Mouse (Mus musculus) kidney, embryonic 15.5 days (tissue): ENCODE data around the gene Tet2. TPM values are rescaled to one million over a fixed set of nuclear protein-coding genes. Genes with fewer than 3 reads are reported as not detected.
"Not testable (repeated sequence)": the region's sequence is repeated elsewhere in the genome, so short reads cannot be mapped to it uniquely, and the experiment has no call there.

ENCODE experiments used
- ATAC-seq: fragments of 200-750 bp; cut with Nextera tagmentation; replicated peaks from 2 replicates; pipeline ENCODE4 v1.8.0; 2017; ENCODE audit warnings: moderate TSS enrichment; ENCODE audit not compliant: low FRiP score
- H3K27ac ChIP-seq: fragments of 300-500 bp; sonication (generic); 2 replicates; pipeline ENCODE4 v1.5.1; 2015; ENCODE audit warnings: mild to moderate bottlenecking, inconsistent platforms
- H3K27me3 ChIP-seq: fragments of 300-500 bp; sonication (generic); 2 replicates; pipeline ENCODE4 v1.6.1; 2015; ENCODE audit warnings: inconsistent platforms
- H3K36me3 ChIP-seq: fragments of 300-500 bp; sonication (generic); 2 replicates; pipeline ENCODE4 v1.6.1; 2015; ENCODE audit warnings: inconsistent platforms
- H3K4me1 ChIP-seq: fragments of 300-500 bp; sonication (generic); 2 replicates; pipeline ENCODE4 v1.6.1; 2015; ENCODE audit warnings: inconsistent platforms
- H3K4me2 ChIP-seq: fragments of 300-500 bp; sonication (generic); 2 replicates; pipeline ENCODE4 v1.6.1; 2015; ENCODE audit warnings: moderate library complexity, mild to moderate bottlenecking, inconsistent platforms
- H3K4me3 ChIP-seq: fragments of 300-500 bp; sonication (generic); replicated peaks from 2 replicates; pipeline ENCODE4 v1.5.1; 2015; ENCODE audit warnings: mild to moderate bottlenecking, inconsistent platforms
- H3K9ac ChIP-seq: fragments of 300-500 bp; sonication (generic); 2 replicates; pipeline ENCODE4 v1.6.1; 2015; ENCODE audit warnings: mild to moderate bottlenecking, inconsistent platforms
- H3K9me3 ChIP-seq: fragments of 300-500 bp; sonication (generic); replicated peaks from 2 replicates; pipeline ENCODE4 v1.6.1; 2016; ENCODE audit warnings: inconsistent platforms
- WGBS: fragments of 180-500 bp; shearing (Covaris S2); methylation state at CpG from one replicate; pipeline ENCODE4 v1.1.7; 2015; ENCODE audit warnings: mixed read lengths; 5-methylcytosine and 5-hydroxymethylcytosine counted together
- polyA plus RNA-seq: library from polyadenylated mRNA; unstranded; fragments of >200 nt; fragmentation: Nextera tagmentation; extraction: Ambion mirVana; gene quantifications from 2 replicates; pipeline ENCODE4 v1.2.1, GENCODE M21; 2015

Tet2 gene
- 20.0 and 23.3 TPM in 2 replicates for polyA plus RNA-seq

DNA sequence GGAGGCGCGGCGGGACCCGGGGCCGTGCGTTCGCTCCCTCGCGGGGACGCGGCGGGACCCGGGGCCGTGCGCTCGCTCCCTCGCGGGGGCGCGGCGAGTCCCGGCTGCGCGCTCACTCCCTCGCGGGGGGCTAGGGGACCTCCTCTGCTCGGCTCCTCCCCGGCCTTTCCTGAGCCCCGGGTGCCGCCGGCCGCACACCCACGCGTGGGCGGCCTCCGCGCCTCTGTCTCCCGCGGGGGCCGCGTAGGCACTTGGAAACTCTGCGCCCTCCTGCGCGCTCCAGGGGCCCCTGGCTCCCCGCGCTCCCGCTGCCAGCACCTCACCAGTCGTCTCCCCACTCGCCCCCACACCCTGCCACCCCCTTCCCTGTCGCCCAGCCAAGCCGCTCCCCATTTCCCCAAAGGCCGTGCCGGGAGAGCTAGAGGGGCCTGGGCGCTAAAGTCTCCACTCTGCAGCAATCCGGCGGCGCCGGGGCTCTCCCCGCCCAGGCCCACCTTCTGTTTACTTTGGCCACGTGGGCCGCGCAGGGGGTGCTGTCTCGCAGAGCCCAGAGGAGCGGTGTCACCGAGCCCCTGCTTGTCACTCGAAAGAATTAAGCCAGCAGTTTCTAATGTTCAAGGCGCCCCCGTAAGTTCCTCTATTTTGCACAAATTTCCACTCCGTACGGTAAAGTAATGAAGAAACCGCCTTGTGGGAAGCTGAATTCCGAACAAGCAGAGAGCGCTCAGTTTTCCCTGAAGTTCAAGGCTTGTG lies at the start of gene Tet2:
Gene Tet2, minus strand, starts transcription at position 589 of the 753 bp plus-strand sequence.
- peak within 1 kb of the TSS; percentile 86 for H3K4me3 ChIP-seq
- H3K4me2 ChIP-seq: peak within 1 kb of the TSS; percentile 88
- under 1% methylated on average over 69 of the region's 73 CpGs for WGBS
- no peaks in the 10 kb centered on the region for H3K27me3 ChIP-seq
- ATAC-seq: peak; percentile 70
- H3K9me3 ChIP-seq: no peaks in the 10 kb centered on the region
- peaks cover 15% of the 10 kb centered on the region for H3K4me1 ChIP-seq
- no peaks in the 10 kb centered on the region for H3K36me3 ChIP-seq
- peak within 1 kb of the TSS; percentile 97 for H3K27ac ChIP-seq
- peak within 1 kb of the TSS; percentile 83 for H3K9ac ChIP-seq

DNA sequence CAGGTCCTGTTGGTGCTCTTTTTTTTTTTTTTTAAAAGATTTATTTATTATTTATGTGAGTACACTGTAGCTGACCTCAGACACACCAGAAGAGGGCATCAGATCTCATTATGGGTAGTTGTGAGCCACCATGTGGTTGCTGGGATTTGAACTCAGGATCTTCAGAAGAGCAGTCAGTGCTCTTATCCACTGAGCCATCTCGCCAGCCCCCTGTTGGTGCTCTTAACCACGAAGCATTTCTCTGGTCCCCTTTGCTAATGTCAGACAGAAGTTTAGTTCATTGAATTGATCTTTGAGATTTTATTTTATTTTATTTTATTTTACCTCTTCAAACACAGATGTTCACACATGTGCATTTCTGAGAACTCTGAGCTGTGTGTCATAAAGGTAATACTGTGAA lies 48.1 kb upstream of the Tet2 start:
- not testable (repeated sequence) for H3K4me3 ChIP-seq, H3K4me1 ChIP-seq, H3K4me2 ChIP-seq, ATAC-seq, H3K9me3 ChIP-seq, H3K27me3 ChIP-seq, H3K9ac ChIP-seq, H3K27ac ChIP-seq, H3K36me3 ChIP-seq
- 87% methylated on average over 2 of the region's 2 CpGs for WGBS

DNA sequence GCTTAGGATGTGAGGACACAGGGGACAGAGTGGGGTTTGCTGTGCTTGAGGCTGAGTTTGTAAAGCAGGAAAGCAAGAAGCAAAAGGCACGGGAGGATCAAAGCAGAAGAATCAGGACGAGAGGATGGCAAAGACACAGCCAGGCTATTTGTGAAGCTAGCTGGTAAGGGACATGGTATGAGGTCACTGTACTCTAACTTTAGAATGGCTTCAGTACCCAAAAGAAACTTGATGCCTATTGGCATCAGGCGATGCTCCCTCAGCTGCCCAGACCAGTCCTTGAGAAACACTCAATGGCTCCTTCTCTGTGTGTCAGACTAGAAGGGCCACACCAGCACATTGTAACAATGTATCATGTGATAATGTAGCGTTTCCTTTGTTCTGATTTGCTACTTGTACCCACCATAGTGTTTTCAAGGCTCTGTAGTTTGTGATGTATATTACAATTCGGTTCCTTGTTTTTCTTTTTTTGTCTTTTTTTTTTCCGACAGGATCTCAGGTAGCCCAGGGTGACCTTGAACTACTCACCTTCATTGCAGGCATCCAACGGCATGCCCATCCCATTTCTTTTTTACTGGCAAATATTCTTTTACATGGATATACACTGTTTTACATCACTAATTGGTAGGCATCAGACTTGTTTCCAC lies 45.7 kb upstream of the Tet2 start:
- ATAC-seq: no peak
- H3K9ac ChIP-seq: no peak overlapping the region
- no peaks in the 10 kb centered on the region for H3K36me3 ChIP-seq
- H3K27me3 ChIP-seq: no peaks in the 10 kb centered on the region
- no peaks in the 10 kb centered on the region for H3K4me1 ChIP-seq
- 85% methylated on average over 7 of the region's 7 CpGs for WGBS
- no peak overlapping the region for H3K27ac ChIP-seq
- H3K4me2 ChIP-seq: no peak overlapping the region
- H3K9me3 ChIP-seq: no peaks in the 10 kb centered on the region
- no peak overlapping the region for H3K4me3 ChIP-seq

DNA sequence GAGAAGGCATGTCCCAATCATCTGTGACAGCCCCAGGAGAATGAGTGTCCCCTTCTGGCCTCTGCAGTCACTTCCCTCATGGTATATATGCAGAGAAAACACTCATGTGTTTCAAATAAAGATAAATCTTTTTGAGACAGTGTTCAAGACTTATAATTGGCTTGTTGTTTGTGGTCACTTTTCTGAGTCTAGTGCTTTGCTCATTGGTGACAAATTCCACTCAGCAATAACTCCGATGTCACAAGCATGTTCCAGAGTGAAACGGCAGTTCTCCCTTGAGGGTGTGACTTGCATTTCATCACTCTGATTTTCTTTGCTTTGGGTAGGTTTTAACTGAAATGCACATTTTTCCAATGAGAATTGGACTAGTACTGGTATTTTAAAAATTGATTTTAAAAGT lies 40.1 kb upstream of the Tet2 start:
- no peaks in the 10 kb centered on the region for H3K36me3 ChIP-seq
- no peaks in the 10 kb centered on the region for H3K4me1 ChIP-seq
- no peak overlapping the region for H3K27ac ChIP-seq
- no peak overlapping the region for H3K9ac ChIP-seq
- H3K4me3 ChIP-seq: no peak overlapping the region
- WGBS: 81% methylated on average over 2 of the region's 2 CpGs
- H3K27me3 ChIP-seq: no peaks in the 10 kb centered on the region
- H3K9me3 ChIP-seq: no peaks in the 10 kb centered on the region
- no peak overlapping the region for H3K4me2 ChIP-seq
- no peak for ATAC-seq

DNA sequence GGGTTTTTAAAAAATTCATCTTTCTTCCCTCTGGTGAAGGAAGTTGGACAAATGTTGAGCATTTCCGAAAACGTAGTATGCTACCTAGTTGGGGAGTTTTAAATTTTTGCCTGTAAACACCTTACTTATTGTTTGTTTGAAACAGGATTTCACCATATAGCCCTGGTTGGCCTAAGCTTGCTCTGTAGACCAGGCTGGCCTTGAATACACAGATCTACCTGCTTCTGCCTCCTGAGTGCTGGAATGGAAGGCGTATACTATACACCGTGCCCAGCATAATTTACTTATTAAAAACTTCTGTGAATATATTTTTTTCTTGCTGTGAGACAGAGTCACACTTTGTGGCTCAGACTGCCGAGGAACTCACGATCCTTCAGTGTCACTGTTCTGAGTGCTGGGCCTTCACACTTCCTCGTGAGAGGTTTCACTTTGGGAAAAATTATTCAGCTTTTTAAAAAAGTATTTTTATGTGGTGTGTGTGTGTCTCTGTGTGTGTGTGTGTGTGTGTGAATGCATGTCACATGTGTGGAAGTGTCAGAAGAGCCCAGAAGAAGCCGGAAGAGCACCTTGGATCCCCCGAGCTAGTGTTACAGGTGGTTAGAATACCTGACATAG lies 38.6 kb upstream of the Tet2 start:
- H3K4me2 ChIP-seq: no peak overlapping the region
- H3K9me3 ChIP-seq: no peaks in the 10 kb centered on the region
- H3K9ac ChIP-seq: no peak overlapping the region
- ATAC-seq: no peak
- no peak overlapping the region for H3K4me3 ChIP-seq
- no peaks in the 10 kb centered on the region for H3K27me3 ChIP-seq
- no peaks in the 10 kb centered on the region for H3K36me3 ChIP-seq
- peaks cover 4% of the 10 kb centered on the region; the same call in 1 of the 2 replicates for H3K4me1 ChIP-seq
- no peak overlapping the region for H3K27ac ChIP-seq
- 90% methylated on average over 9 of the region's 9 CpGs for WGBS

DNA sequence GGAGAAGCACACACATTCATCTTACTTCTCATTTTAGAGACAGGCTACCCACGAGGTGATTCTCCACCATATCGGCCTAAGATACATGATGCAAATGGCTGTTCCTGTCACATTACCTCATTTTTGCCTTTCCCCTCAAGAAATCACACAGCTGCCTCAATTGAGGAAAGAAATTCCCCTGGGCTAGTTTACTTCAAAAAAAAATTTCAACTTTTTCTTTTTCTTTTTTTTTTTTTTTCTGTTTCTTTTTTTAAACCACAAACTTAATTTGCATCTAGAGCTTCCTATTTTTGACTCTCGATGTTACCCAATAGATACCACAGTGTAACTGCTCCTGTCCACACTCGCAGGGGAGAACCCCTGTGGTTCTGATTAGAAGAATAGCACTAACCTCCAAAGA lies 38.0 kb upstream of the Tet2 start:
- no peaks in the 10 kb centered on the region for H3K36me3 ChIP-seq
- H3K9me3 ChIP-seq: no peaks in the 10 kb centered on the region
- H3K27ac ChIP-seq: no peak overlapping the region
- peaks cover 4% of the 10 kb centered on the region; the same call in 1 of the 2 replicates for H3K4me1 ChIP-seq
- no peak for ATAC-seq
- WGBS: 74% methylated on average over 4 of the region's 4 CpGs
- no peak overlapping the region for H3K9ac ChIP-seq
- H3K4me3 ChIP-seq: no peak overlapping the region
- no peak overlapping the region for H3K4me2 ChIP-seq
- H3K27me3 ChIP-seq: no peaks in the 10 kb centered on the region

DNA sequence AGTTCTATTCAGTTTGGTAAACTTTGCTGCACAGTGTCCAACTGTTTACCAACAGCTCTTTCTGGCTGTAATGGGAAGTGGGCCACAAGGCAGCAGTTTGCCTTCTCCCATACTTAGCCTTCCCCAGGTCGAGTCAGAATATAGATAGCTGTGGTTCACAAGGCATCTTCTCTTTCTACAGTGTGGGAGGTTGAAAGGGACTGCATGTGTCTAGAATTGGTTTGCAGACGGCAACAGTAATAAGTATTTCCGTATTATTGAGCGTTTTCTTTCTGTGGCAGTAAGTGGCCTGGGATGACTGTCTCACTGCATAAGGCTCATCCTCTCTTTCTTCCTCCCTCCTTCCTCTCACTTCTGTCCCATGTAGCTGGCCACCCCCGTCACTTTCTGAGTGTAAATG lies 37.2 kb upstream of the Tet2 start:
- Histone ChIP-seq H3K9me3 (no peaks in the 10 kb centered on the region), H3K9ac (no peak overlapping the region), H3K4me1 (peaks cover 4% of the 10 kb centered on the region; the same call in 1 of the 2 replicates), H3K4me3 (no peak overlapping the region), H3K4me2 (no peak overlapping the region), H3K27me3 (no peaks in the 10 kb centered on the region), H3K27ac (no peak overlapping the region), H3K36me3 (no peaks in the 10 kb centered on the region)
- 85% methylated on average over 5 of the region's 5 CpGs for WGBS
- no peak for ATAC-seq

DNA sequence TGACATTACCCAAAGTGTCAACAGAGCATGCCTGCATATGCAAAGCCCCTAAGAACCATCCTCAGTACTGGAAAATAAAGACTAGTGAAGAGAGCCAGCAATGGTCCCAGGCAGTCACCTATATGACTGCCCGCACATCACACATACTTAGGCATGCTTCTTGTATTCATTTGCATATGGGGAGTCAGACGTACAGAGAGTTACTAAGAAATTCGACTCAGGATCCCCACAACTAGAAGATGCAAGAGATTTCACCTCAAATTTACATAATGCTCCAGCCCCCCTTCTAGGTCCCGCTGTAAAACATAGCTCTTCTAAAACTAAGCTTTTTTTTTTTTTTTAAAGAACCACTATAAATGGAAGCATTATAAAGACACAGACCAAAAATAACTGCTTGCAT lies 36.6 kb upstream of the Tet2 start:
- Histone ChIP-seq H3K4me2 (no peak overlapping the region), H3K27ac (no peak overlapping the region), H3K36me3 (no peaks in the 10 kb centered on the region), H3K4me3 (no peak overlapping the region), H3K27me3 (no peaks in the 10 kb centered on the region), H3K4me1 (peaks cover 4% of the 10 kb centered on the region; the same call in 1 of the 2 replicates), H3K9ac (no peak overlapping the region), H3K9me3 (no peaks in the 10 kb centered on the region)
- ATAC-seq: no peak
- 80% methylated on average over 4 of the region's 4 CpGs for WGBS

DNA sequence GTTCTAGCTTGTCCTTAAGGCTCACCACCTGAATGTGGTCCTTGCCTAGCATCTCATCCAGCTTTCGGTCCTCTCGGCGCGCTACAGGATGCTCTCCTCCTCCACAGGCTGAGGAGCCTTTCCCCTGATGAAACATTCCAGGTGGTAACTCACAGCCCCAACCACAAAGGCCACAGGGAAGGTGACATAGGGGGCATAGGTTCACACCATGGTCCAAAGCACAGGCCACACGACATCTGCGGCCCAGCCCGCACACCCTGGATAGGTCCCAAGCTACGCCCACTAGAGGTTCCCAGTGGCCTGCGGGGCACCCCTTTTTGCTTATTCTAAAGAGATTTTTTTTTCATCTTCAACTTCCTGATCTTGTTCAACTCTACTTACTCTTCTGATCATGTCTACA lies 34.7 kb upstream of the Tet2 start:
- Histone ChIP-seq H3K4me1 (peaks cover 4% of the 10 kb centered on the region; the same call in 1 of the 2 replicates), H3K36me3 (no peaks in the 10 kb centered on the region), H3K9ac (no peak overlapping the region), H3K27ac (no peak overlapping the region), H3K4me3 (no peak overlapping the region), H3K9me3 (no peaks in the 10 kb centered on the region), H3K4me2 (no peak overlapping the region), H3K27me3 (no peaks in the 10 kb centered on the region)
- 79% methylated on average over 9 of the region's 9 CpGs for WGBS
- ATAC-seq: 0 out of 2 replicates have a peak, but pooled peaks have one; percentile 2

DNA sequence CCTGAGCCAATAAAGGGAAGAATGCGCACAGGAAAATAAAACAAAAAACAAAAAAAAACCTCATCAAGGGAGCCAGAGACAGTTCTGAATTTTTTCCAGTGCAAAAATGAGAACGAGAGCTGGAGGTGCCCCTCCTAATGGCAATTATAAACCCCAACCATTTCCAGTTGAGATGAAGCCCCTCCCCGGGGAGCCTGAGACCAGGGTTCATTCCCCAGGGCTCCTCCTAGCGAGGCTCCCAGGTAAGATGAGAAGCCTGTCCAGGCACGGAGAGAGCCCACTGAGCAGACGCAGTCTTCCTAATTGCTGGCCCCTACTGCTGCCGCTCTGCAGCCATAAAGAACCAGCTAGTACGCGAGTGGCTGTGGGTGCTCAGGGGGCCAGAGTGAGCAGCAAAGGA lies 34.2 kb upstream of the Tet2 start:
- 0 out of 2 replicates have a peak, but pooled peaks have one; percentile 22 for ATAC-seq
- Histone ChIP-seq H3K4me1 (peaks cover 4% of the 10 kb centered on the region; the same call in 1 of the 2 replicates), H3K36me3 (no peaks in the 10 kb centered on the region), H3K4me2 (no peak overlapping the region), H3K9ac (no peak overlapping the region), H3K27ac (no peak overlapping the region), H3K9me3 (no peaks in the 10 kb centered on the region), H3K27me3 (no peaks in the 10 kb centered on the region), H3K4me3 (no peak overlapping the region)
- WGBS: 28% methylated on average over 9 of the region's 9 CpGs

DNA sequence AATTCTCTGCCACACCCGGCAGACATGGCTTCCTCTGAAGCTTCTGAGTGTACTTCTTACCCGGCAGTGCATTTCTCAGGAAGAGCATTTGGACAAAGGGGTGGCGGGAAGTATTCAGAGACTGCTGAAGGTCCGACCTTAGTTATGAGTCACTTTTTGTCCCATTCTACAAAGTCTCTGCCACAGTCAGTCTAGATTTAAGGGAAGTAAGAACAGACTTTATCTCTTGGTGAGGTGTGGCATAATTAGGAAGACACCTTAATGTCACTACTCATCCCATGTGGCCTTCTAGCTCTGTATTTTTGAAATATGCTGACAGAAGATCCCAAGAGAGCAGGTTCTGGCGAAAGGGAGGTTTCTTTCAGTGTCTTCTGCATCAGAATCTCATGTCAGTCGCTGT lies 30.0 kb upstream of the Tet2 start:
- no peaks in the 10 kb centered on the region for H3K9me3 ChIP-seq
- no peak overlapping the region for H3K4me2 ChIP-seq
- no peaks in the 10 kb centered on the region for H3K27me3 ChIP-seq
- no peak overlapping the region for H3K27ac ChIP-seq
- no peak overlapping the region for H3K4me3 ChIP-seq
- H3K9ac ChIP-seq: no peak overlapping the region
- 73% methylated on average over 6 of the region's 6 CpGs for WGBS
- no peak for ATAC-seq
- no peaks in the 10 kb centered on the region for H3K36me3 ChIP-seq
- peaks cover 4% of the 10 kb centered on the region; the same call in 1 of the 2 replicates for H3K4me1 ChIP-seq

DNA sequence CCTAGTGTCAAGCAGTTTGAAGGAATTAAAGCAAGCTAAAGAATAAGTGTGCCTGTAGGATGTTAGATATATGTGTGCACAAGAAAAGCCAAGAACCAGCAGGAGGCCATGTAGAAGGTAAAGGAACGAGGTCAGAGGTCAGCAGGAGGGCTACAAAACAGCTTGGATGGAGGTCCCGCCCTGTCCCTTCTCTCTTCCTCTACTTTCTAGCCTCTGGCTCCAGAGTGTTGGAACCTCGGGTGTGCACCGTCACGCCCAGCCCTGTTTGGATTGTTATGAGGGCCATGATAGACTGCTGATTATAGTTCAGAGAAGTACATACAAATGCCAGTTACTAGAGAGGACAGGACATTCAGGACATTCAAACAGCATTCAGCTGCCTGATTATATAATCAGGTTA lies 27.0 kb upstream of the Tet2 start:
- no peaks in the 10 kb centered on the region for H3K9me3 ChIP-seq
- no peak overlapping the region for H3K4me2 ChIP-seq
- no peak overlapping the region for H3K4me3 ChIP-seq
- no peaks in the 10 kb centered on the region for H3K36me3 ChIP-seq
- 86% methylated on average over 5 of the region's 5 CpGs for WGBS
- no peaks in the 10 kb centered on the region for H3K27me3 ChIP-seq
- no peak overlapping the region for H3K9ac ChIP-seq
- no peak for ATAC-seq
- H3K4me1 ChIP-seq: no peaks in the 10 kb centered on the region
- H3K27ac ChIP-seq: no peak overlapping the region
